Mouse (Mus musculus) erythroid progenitor cell, adult 5-6 weeks (primary cell): ENCODE measurements around the gene Enox1. TPM values are rescaled to one million over a fixed set of nuclear protein-coding genes. Genes with fewer than 3 reads are reported as not detected.

Experiments used
- ATAC-seq: replicated peaks from 2 replicates; pipeline ENCODE4 v1.8.0; 2016; ENCODE audit warnings: moderate number of reproducible peaks, mild to moderate bottlenecking, moderate TSS enrichment, inconsistent platforms; ENCODE audit not compliant: poor library complexity, low FRiP score, severe bottlenecking
- total RNA-seq, 2 experiments: library from RNA; stranded (forward) in 1 of 2; stranded (reverse) in 1 of 2; fragments of 150-400 nt in 1 of 2; fragments of 186-747, 209-891 nt in 1 of 2; gene quantifications; 2 replicates each; pipeline versions ENCODE4 v1.2.3 to v1.2.4; 2015 to 2017; ENCODE audit warnings: low replicate concordance in 2 of 2

Enox1 gene
- total RNA-seq, 2 experiments from 2014 or later, result not detected

DNA sequence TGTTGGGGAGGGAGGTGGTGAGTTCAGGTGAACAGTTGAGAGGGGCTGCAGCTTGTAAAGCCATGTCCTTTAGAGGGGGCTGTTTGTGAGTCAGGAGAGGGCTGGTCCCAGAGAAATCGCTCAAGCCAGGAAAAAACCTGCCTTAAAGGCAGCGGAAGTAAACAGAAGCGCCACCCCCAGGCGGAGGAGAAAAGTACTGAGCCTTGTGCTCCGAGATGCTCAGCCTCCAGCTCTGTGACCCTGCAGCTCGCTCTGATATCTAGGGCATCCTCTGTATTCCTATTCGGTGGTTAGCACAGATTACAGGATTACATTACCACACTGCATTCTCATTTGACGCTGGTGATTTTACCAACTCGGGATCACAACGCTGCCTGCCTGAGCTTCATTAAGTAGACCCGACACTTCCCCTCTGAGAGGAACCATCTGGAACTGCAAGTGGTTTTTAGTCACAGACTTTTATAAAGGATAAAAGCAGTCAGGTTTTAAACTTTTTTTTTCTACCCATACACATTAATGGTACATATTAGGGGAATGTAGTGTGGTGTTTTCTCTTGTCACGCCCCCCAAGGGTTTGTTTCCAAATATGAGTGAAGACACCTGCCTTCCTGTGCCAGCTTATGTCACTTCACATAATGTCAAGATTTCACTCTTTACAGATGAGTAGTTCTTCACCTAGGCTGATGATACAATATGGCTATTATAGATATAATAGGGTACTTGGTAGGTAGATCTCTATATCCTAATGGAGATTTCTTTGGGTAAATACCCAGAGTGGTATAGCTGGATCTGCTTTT is 552.0 kb downstream of the Enox1 start:
- ATAC-seq, result no peak

GRCm38 (mm10) chr14:77714931-77715535 is 558.5 kb downstream of the Enox1 start:
- no peak for ATAC-seq

DNA sequence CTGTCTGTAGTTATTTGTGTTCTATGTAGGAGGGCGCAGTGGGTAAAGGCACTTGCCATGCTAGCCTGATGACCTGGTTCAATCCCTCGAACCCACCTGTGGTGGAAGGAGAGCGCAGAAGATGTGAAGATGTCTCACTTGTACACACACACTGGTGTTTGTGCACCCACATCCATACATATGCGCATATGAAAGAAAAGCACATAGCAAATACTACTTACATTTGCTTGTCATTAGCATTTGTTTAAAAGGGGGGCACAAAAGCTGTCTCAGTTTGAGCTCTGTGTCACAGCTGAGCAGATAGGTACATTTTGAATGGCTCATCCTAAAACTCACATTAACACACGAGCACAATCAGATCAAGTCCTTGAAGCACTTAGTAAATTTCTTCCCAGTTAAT is 560.4 kb downstream of the Enox1 start:
- no peak for ATAC-seq

GRCm38 (mm10) chr14:77718814-77719213 is 562.3 kb downstream of the Enox1 start:
- ATAC-seq, result no peak

GRCm38 (mm10) chr14:77738056-77738455 is 581.5 kb downstream of the Enox1 start:
- no peak for ATAC-seq

GRCm38 (mm10) chr14:77738751-77739365 is 582.3 kb downstream of the Enox1 start:
- no peak for ATAC-seq

- ATAC-seq, result no peak
Measured at GRCm38 (mm10) chr14:77739376-77739775, 582.8 kb downstream of the Enox1 start.

DNA sequence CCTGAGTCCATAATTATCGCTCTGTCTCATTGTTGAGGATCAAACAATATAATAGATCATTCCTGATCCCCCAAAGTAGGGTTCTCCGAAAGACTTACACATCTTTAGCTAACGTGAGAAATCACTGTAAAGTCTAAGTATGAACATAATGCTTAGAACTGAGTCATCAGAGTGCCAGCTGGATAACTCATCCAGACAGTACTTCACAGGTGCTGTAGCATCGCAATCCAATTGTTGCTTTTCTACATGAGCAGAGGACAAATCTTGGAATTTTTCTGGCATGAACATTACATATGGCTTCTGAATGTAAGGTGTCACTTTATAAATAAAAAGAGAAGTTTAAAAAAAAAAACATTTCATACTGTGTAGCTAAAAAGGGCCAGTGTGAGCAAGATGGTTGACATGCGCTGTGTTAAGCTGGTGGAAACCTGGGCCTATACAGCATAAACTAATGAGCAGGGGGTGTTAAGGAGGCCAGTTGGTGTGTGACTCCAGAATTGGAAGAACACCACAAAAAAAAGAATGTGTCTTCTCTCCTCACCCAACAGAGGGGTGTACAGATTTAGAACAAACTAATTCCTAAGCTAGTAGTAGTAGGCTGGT is 588.2 kb downstream of the Enox1 start:
- no peak for ATAC-seq

GRCm38 (mm10) chr14:77748920-77749319 is 592.4 kb downstream of the Enox1 start:
- ATAC-seq, result no peak

Other genes with a start within 250 kb of the Enox1 start
- gene Ccdc122, start 120.0 kb upstream of the Enox1 start, total RNA-seq (2015; ENCODE audit: low replicate concordance), result 5.0 and 5.4 TPM in 2 replicates
- gene Ccdc122, start 120.0 kb upstream of the Enox1 start, total RNA-seq (2017; ENCODE audit: low replicate concordance), result 1.2 and 6.7 TPM in 2 replicates
- 1.3 and 8.6 TPM in 2 replicates for gene Lacc1, start 119.9 kb upstream of the Enox1 start, total RNA-seq (2015; ENCODE audit: low replicate concordance)
- 0.51 TPM in 1 of 2 replicates, not detected in the other for gene Lacc1, start 119.9 kb upstream of the Enox1 start, total RNA-seq (2017; ENCODE audit: low replicate concordance)